Mouse (Mus musculus) megakaryocyte progenitor cell, adult 5-6 weeks (primary cell): ENCODE results near the gene S100a7a. TPM values are rescaled to one million over a fixed set of nuclear protein-coding genes. Genes with fewer than 3 reads are reported as not detected.

Experiments used
- ATAC-seq: replicated peaks from 2 replicates; pipeline ENCODE4 v1.8.0; 2016; ENCODE audit warnings: mild to moderate bottlenecking, moderate TSS enrichment, inconsistent platforms; ENCODE audit not compliant: poor library complexity
- total RNA-seq, 2 experiments: library from RNA; stranded (forward) in 1 of 2; stranded (reverse) in 1 of 2; fragments of 157-497, 149-512 nt in 1 of 2; fragments of 200-1000 nt in 1 of 2; gene quantifications; 2 replicates each; pipeline versions ENCODE4 v1.2.3 to v1.2.4; 2015 to 2017

S100a7a gene
- total RNA-seq, 2 experiments from 2014 or later, result not detected

DNA sequence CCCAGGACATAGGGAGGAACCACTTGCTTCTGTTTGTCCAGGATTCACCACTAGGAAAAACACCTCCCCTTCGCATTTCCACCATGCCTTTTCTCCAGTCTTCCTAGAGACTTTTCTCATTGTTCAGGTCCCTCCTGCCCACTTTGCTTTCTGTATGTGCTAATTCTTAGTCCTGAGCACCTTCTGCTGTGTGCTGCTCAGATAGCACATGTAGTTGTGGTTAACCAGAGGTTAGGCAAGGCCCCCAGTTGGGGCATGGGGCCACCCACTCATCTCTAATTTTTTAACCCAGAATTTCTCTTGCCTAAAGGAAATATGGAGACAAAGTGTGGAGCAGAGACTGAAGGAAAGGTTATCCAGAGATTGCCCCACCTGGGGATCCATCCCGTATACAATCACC, 48.4 kb downstream of the S100a7a start:
- ATAC-seq, result peak; percentile 87

Other genes starting within 250 kb of the S100a7a start
- 17.5 and 20.2 TPM in 2 replicates for gene Ints3, start 220.4 kb upstream of the S100a7a start, total RNA-seq (2015)
- gene Ints3, start 220.4 kb upstream of the S100a7a start, total RNA-seq (2017), result 21.6 and 24.7 TPM in 2 replicates
- gene Npr1, start 188.2 kb upstream of the S100a7a start, total RNA-seq (2015), result not detected in 2 replicates
- not detected in 2 replicates for gene Npr1, start 188.2 kb upstream of the S100a7a start, total RNA-seq (2017)
- 120 and 136 TPM in 2 replicates for gene Ilf2, start 177.9 kb upstream of the S100a7a start, total RNA-seq (2015)
- 204 and 227 TPM in 2 replicates for gene Ilf2, start 177.9 kb upstream of the S100a7a start, total RNA-seq (2017)
- gene Snapin, start 163.0 kb upstream of the S100a7a start, total RNA-seq (2015), result 41.2 and 42.1 TPM in 2 replicates
- 32.3 and 45.0 TPM in 2 replicates for gene Snapin, start 163.0 kb upstream of the S100a7a start, total RNA-seq (2017)
- gene Chtop, start 144.5 kb upstream of the S100a7a start, total RNA-seq (2015), result 112 and 119 TPM in 2 replicates
- gene Chtop, start 144.5 kb upstream of the S100a7a start, total RNA-seq (2017), result 96.0 and 114 TPM in 2 replicates
- 123 and 145 TPM in 2 replicates for gene S100a1, start 139.6 kb upstream of the S100a7a start, total RNA-seq (2015)
- 121 and 131 TPM in 2 replicates for gene S100a1, start 139.6 kb upstream of the S100a7a start, total RNA-seq (2017)
- 49.3 and 59.5 TPM in 2 replicates for gene S100a13, start 139.6 kb upstream of the S100a7a start, total RNA-seq (2015)
- 84.2 and 96.0 TPM in 2 replicates for gene S100a13, start 139.6 kb upstream of the S100a7a start, total RNA-seq (2017)
- gene S100a14, start 127.2 kb upstream of the S100a7a start, total RNA-seq (2015), result not detected in 2 replicates
- gene S100a14, start 127.2 kb upstream of the S100a7a start, total RNA-seq (2017), result 0.33 TPM in 1 of 2 replicates, not detected in the other
- gene S100a16, start 116.8 kb upstream of the S100a7a start, total RNA-seq (2015), result 1.0 TPM in 1 of 2 replicates, not detected in the other
- gene S100a16, start 116.8 kb upstream of the S100a7a start, total RNA-seq (2017), result not detected in 2 replicates
- not detected in 2 replicates for gene S100a3, start 93.4 kb upstream of the S100a7a start, total RNA-seq (2015)
- not detected in 2 replicates for gene S100a3, start 93.4 kb upstream of the S100a7a start, total RNA-seq (2017)
- not detected in 2 replicates for gene S100a2, start 63.8 kb upstream of the S100a7a start, total RNA-seq (2015)
- not detected in 2 replicates for gene S100a2, start 63.8 kb upstream of the S100a7a start, total RNA-seq (2017)
- gene Gm42674, start 52.1 kb upstream of the S100a7a start, total RNA-seq (2015), result not detected in 2 replicates
- gene Gm42674, start 52.1 kb upstream of the S100a7a start, total RNA-seq (2017), result not detected in 2 replicates
- gene S100a4, start 50.2 kb upstream of the S100a7a start, total RNA-seq (2015), result 31.5 and 39.6 TPM in 2 replicates
- 19.4 and 53.6 TPM in 2 replicates for gene S100a4, start 50.2 kb upstream of the S100a7a start, total RNA-seq (2017)
- gene S100a5, start 45.5 kb upstream of the S100a7a start, total RNA-seq (2015), result not detected in 2 replicates
- gene S100a5, start 45.5 kb upstream of the S100a7a start, total RNA-seq (2017), result not detected in 2 replicates
- gene S100a6, start 41.1 kb upstream of the S100a7a start, total RNA-seq (2015), result 31.2 and 57.3 TPM in 2 replicates
- 10.7 and 21.3 TPM in 2 replicates for gene S100a6, start 41.1 kb upstream of the S100a7a start, total RNA-seq (2017)
- gene S100a8, start 15.0 kb downstream of the S100a7a start, total RNA-seq (2015), result 2,361 and 4,241 TPM in 2 replicates
- gene S100a8, start 15.0 kb downstream of the S100a7a start, total RNA-seq (2017), result 1,918 and 3,820 TPM in 2 replicates
- gene S100a9, start 41.7 kb downstream of the S100a7a start, total RNA-seq (2015), result 2,769 and 4,892 TPM in 2 replicates
- gene S100a9, start 41.7 kb downstream of the S100a7a start, total RNA-seq (2017), result 952 and 2,018 TPM in 2 replicates
- gene Pglyrp4, start 72.9 kb downstream of the S100a7a start, total RNA-seq (2015), result not detected in 2 replicates
- 0.17 TPM in 1 of 2 replicates, not detected in the other for gene Pglyrp4, start 72.9 kb downstream of the S100a7a start, total RNA-seq (2017)
- gene Gm5849, start 123.9 kb downstream of the S100a7a start, total RNA-seq (2015), result not detected in 2 replicates
- not detected in 2 replicates for gene Gm5849, start 123.9 kb downstream of the S100a7a start, total RNA-seq (2017)